Mouse (Mus musculus): ENCODE measurements around the gene Cryzl1. TPM values are rescaled to one million over a fixed set of nuclear protein-coding genes. Genes with fewer than 3 reads are reported as not detected.

Gene Cryzl1
- polyA plus RNA-seq, 3 experiments from 2014 or later: 66.2 to 89.2 (median 79.6) TPM

DNA sequence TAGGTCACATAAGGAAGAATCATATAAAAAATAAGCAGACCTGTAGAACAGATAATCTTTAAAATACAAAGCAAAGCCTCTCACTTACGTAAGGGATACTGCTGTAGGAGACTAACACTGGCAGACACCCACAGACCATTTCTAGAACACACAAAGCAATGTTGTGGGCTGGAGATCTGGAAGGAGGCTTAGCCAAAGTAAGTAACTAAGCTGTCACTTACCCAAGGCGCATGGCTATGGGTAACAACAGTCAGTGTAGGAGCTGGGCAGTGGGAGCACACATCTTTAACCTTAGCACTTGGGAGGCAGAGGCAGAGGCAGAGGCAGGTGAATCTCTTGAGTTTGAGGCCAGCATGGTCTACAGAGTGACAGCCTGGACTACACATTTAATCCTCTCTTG lies 89.1 kb downstream of the Cryzl1 start:
- no peak for ATAC-seq

Other genes starting within 250 kb of the Cryzl1 start
- gene Ifnar1, start 243.7 kb downstream of the Cryzl1 start, polyA plus RNA-seq (2017; shearing (Covaris generic)): 10 to 100 TPM; 61.2 to 75.3 (median 62.6) TPM
- gene Ifngr2, start 181.9 kb downstream of the Cryzl1 start, polyA plus RNA-seq (2017; shearing (Covaris generic)): 10 to 100 TPM in 2 of 3 experiments, 1 to 10 TPM in 1; 3.4 to 30.9 (median 14.7) TPM
- gene Tmem50b, start 131.2 kb downstream of the Cryzl1 start, polyA plus RNA-seq (2017; shearing (Covaris generic)): 10 to 100 TPM; 28.2 to 36.1 (median 34.2) TPM
- gene Dnajc28, start 109.9 kb downstream of the Cryzl1 start, polyA plus RNA-seq (2017; shearing (Covaris generic)): under 1 TPM; 0.56 to 0.62 (median 0.62) TPM
- gene Gart, start 82.0 kb downstream of the Cryzl1 start, polyA plus RNA-seq (2017; shearing (Covaris generic)): 10 to 100 TPM; 49.5 to 76.2 (median 64.5) TPM
- gene Son, start 81.5 kb downstream of the Cryzl1 start, polyA plus RNA-seq (2017; shearing (Covaris generic)): 100 to 1,000 TPM; 128 to 236 (median 180) TPM
- 10 to 100 TPM; 16.4 to 30.5 (median 17.6) TPM for gene Donson, start 40.2 kb downstream of the Cryzl1 start, polyA plus RNA-seq (2017; shearing (Covaris generic))
- 1 to 10 TPM in 2 of 3 experiments, under 1 TPM in 1; 0.74 to 4.1 (median 3.9) TPM for gene Itsn1, start 306 bp upstream of the Cryzl1 start, polyA plus RNA-seq (2017; shearing (Covaris generic))

Data from inflammation-experienced regulatory T-cells, adult 6 months (primary cell).